In the genomic region with DNA sequence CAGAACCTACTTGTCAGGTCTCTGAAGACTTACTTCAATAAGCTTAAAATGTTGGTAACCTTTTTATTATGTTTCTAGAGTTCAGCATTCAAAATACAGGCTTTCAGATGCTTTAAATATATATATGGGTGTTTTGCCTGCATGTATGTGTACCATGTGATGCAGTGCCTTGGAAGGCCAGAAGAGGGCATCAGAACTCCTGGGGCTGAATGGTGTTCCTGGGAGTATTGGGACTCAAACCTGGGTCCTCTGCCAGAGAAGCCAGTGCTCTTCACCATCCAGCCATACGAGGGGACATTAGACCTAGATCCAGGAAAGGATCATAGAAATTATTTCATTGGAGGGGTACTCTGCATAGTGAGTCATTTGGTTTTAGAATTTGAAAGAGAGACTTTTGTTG, we compare ENCODE assay signal across 10 mouse cellular contexts. TPM values are rescaled to one million over a fixed set of nuclear protein-coding genes. Genes with fewer than 3 reads are reported as not detected.
A peak's percentile ranks its signal among the peaks of the same experiment; 100 is the strongest.
DNase-seq lines count a peak whose midpoint lies in the region; ATAC-seq and TF ChIP-seq lines count a peak whose summit lies in the region.
"Had no signal": no experiment of that assay in that cellular context is flagged by ENCODE, and none has a peak within 500 bp of the region (broad histone marks: within the 10 kb centered on the region; RNA-seq: fewer than 3 reads in every experiment).

No protein-coding gene starts in this region.

- H3K36me3 ChIP-seq in forebrain, postnatal 0 days (ENCODE audit: insufficient read depth) = peaks cover 20% of the 10 kb centered on the region
- peaks cover 38% of the 10 kb centered on the region for H3K36me3 ChIP-seq in forebrain, embryonic 13.5 days (ENCODE audit: poor library complexity, severe bottlenecking)
- H3K36me3 ChIP-seq in testis, adult 2 months (ENCODE audit: control insufficient read depth, insufficient read depth, low read length) = peaks cover 2% of the 10 kb centered on the region
- peaks cover 47% of the 10 kb centered on the region for H3K36me3 ChIP-seq in liver, postnatal 0 days (replicated peaks; ENCODE audit: insufficient read depth, low read length)

- no peak for DNase-seq in forebrain, postnatal 0 days
- no peak for DNase-seq in testis, postnatal 10 days (ENCODE audit: low spot score)
- peak; percentile 50 for DNase-seq in liver, postnatal 0 days
- no peak for DNase-seq in right cerebral cortex, postnatal 4 days
- no peak for DNase-seq in left cerebral cortex, postnatal 36 days (ENCODE audit: low spot score in 2 of 2)
- DNase-seq: embryo, embryonic 11 days; gastrocnemius, postnatal 14 days had no signal

- WGBS in forebrain, postnatal 0 days = 96% methylated on average over 1 of the region's 1 CpGs
- WGBS in forebrain, embryonic 13.5 days = 95% methylated on average over 1 of the region's 1 CpGs
- 100% methylated on average over 1 of the region's 1 CpGs for WGBS in liver, postnatal 0 days (ENCODE audit: insufficient replicate concordance)

- TF ChIP-seq CTCF in forebrain, postnatal 0 days (IDR thresholded peaks at IDR 0.05; ENCODE audit: low read depth) = peak; percentile 37
- peak; percentile 18; the same call in 1 of the 2 replicates for TF ChIP-seq CTCF in testis, adult 2 months (IDR thresholded peaks at IDR 0.05; ENCODE audit: control insufficient read depth, insufficient read depth, insufficient replicate concordance, low read depth, low read length)
- peak; percentile 65 for TF ChIP-seq CTCF in liver, postnatal 0 days (IDR thresholded peaks at IDR 0.05; ENCODE audit: low read depth)

- H3K9ac ChIP-seq in forebrain, postnatal 0 days = no peak overlapping the region
- no peak overlapping the region for H3K9ac ChIP-seq in forebrain, embryonic 13.5 days
- H3K9ac ChIP-seq in liver, postnatal 0 days (replicated peaks) = no peak overlapping the region

- TF ChIP-seq POLR2A in testis, adult 2 months (IDR thresholded peaks at IDR 0.05; ENCODE audit: control insufficient read depth, low read depth, low read length) = no peak

- no peak overlapping the region for H3K4me2 ChIP-seq in forebrain, postnatal 0 days (ENCODE audit: low read depth)
- H3K4me2 ChIP-seq in forebrain, embryonic 13.5 days = no peak overlapping the region
- H3K4me2 ChIP-seq in liver, postnatal 0 days (ENCODE audit: low read depth, low read length) = no peak overlapping the region

- no peaks in the 10 kb centered on the region for H3K4me1 ChIP-seq in forebrain, postnatal 0 days (ENCODE audit: insufficient read depth)
- 0 out of 2 replicates have a peak, but pooled peaks cover 6% of the 10 kb centered on the region for H3K4me1 ChIP-seq in forebrain, embryonic 13.5 days
- no peaks in the 10 kb centered on the region for H3K4me1 ChIP-seq in testis, adult 2 months (ENCODE audit: control insufficient read depth, insufficient read depth, low read length)
- peaks cover 12% of the 10 kb centered on the region; the same call in 1 of the 2 replicates for H3K4me1 ChIP-seq in liver, postnatal 0 days (ENCODE audit: insufficient read depth)

- TF ChIP-seq EP300 in liver, postnatal 0 days (IDR thresholded peaks at IDR 0.05; ENCODE audit: low read depth) = no peak

- no peak overlapping the region for H3K27ac ChIP-seq in forebrain, postnatal 0 days (ENCODE audit: low read depth, low read length)
- no peak overlapping the region for H3K27ac ChIP-seq in forebrain, embryonic 13.5 days
- no peak overlapping the region for H3K27ac ChIP-seq in testis, adult 2 months (ENCODE audit: control insufficient read depth, insufficient read depth, low read depth, low read length)
- no peak overlapping the region for H3K27ac ChIP-seq in liver, postnatal 0 days (ENCODE audit: low read depth)

- intact Hi-C loops in left cerebral cortex, postnatal 36 days (cut with DNase I) = no loop called here

- H3K27me3 ChIP-seq in forebrain, postnatal 0 days (ENCODE audit: insufficient read depth, low read length) = no peaks in the 10 kb centered on the region
- no peaks in the 10 kb centered on the region for H3K27me3 ChIP-seq in forebrain, embryonic 13.5 days
- no peaks in the 10 kb centered on the region for H3K27me3 ChIP-seq in testis, adult 2 months (ENCODE audit: control insufficient read depth, insufficient read depth, low read length)
- H3K27me3 ChIP-seq in liver, postnatal 0 days (ENCODE audit: insufficient read depth, low read length) = no peaks in the 10 kb centered on the region

- no peaks in the 10 kb centered on the region for H3K9me3 ChIP-seq in forebrain, postnatal 0 days (ENCODE audit: low read length)
- no peaks in the 10 kb centered on the region for H3K9me3 ChIP-seq in forebrain, embryonic 13.5 days (replicated peaks)
- no peaks in the 10 kb centered on the region for H3K9me3 ChIP-seq in liver, postnatal 0 days (ENCODE audit: low read length)

- no peak overlapping the region for H3K4me3 ChIP-seq in forebrain, postnatal 0 days (ENCODE audit: low read depth, low read length)
- no peak overlapping the region for H3K4me3 ChIP-seq in forebrain, embryonic 13.5 days
- no peak overlapping the region for H3K4me3 ChIP-seq in testis, adult 2 months (ENCODE audit: control insufficient read depth, low read depth, low read length)
- H3K4me3 ChIP-seq in liver, postnatal 0 days (ENCODE audit: low read depth, low read length) = no peak overlapping the region

- no peak for ATAC-seq in forebrain, postnatal 0 days
- ATAC-seq in forebrain, embryonic 13.5 days = no peak
- ATAC-seq in liver, postnatal 0 days = no peak
- ATAC-seq in monocyte, adult 5-6 weeks (replicated peaks; ENCODE audit: insufficient number of reproducible peaks, low FRiP score, low TSS enrichment, poor library complexity, severe bottlenecking) = no peak; the same call in 1 of the 2 replicates

RNA-seq across cellular contexts. Expression of a gene that starts 13.5 kb away (rescaled TPM):
- total RNA-seq in forebrain, postnatal 0 days (2014; rRNA removed) = 105 and 108 TPM in 2 replicates
- 267 and 312 TPM in 2 replicates for polyA plus RNA-seq in forebrain, postnatal 0 days (2015; fragmentation: Nextera tagmentation; extraction: Ambion mirVana)
- polyA plus RNA-seq in forebrain, embryonic 13.5 days (2015; fragmentation: Nextera tagmentation; extraction: Ambion mirVana) = 275 and 300 TPM in 2 replicates
- polyA plus RNA-seq in testis, adult 2 months (2012; rRNA removed) = 17.9 and 18.4 TPM in 2 replicates
- 141 and 143 TPM in 2 replicates for polyA plus RNA-seq in liver, postnatal 0 days (2015; fragmentation: Nextera tagmentation; extraction: Ambion mirVana)
- total RNA-seq in monocyte, adult 5-6 weeks (2017) = 128 to 153 TPM (median 143 TPM) in 3 replicates
- total RNA-seq in left cerebral cortex, postnatal 36 days (2021) = 100 to 1,000 TPM; 192 to 195 TPM

RNA-seq across cellular contexts. Expression of a gene that starts 34.5 kb away (rescaled TPM):
- total RNA-seq in forebrain, postnatal 0 days (2014; rRNA removed) = 41.7 and 43.9 TPM in 2 replicates
- polyA plus RNA-seq in forebrain, postnatal 0 days (2015; fragmentation: Nextera tagmentation; extraction: Ambion mirVana) = 21.5 and 26.1 TPM in 2 replicates
- polyA plus RNA-seq in forebrain, embryonic 13.5 days (2015; fragmentation: Nextera tagmentation; extraction: Ambion mirVana) = 25.0 and 30.9 TPM in 2 replicates
- 6.3 and 7.2 TPM in 2 replicates for polyA plus RNA-seq in testis, adult 2 months (2012; rRNA removed)
- 4.8 and 4.9 TPM in 2 replicates for polyA plus RNA-seq in liver, postnatal 0 days (2015; fragmentation: Nextera tagmentation; extraction: Ambion mirVana)
- 6.1 to 12.7 TPM (median 7.7 TPM) in 3 replicates for total RNA-seq in monocyte, adult 5-6 weeks (2017)
- total RNA-seq in left cerebral cortex, postnatal 36 days (2021) = 10 to 100 TPM; 27.4 to 29.1 TPM
